Mouse (Mus musculus): Measurements from ENCODE around the gene Smpdl3a. TPM values are rescaled to one million over a fixed set of nuclear protein-coding genes. Genes with fewer than 3 reads are reported as not detected.
A peak's percentile ranks its signal among the peaks of the same experiment; 100 is the strongest.

Gene Smpdl3a
- total RNA-seq (2014; rRNA removed) (56.2 and 69.3 TPM in 2 replicates), polyA plus RNA-seq (2012; rRNA removed) (45.8 and 50.7 TPM in 2 replicates)

DNA sequence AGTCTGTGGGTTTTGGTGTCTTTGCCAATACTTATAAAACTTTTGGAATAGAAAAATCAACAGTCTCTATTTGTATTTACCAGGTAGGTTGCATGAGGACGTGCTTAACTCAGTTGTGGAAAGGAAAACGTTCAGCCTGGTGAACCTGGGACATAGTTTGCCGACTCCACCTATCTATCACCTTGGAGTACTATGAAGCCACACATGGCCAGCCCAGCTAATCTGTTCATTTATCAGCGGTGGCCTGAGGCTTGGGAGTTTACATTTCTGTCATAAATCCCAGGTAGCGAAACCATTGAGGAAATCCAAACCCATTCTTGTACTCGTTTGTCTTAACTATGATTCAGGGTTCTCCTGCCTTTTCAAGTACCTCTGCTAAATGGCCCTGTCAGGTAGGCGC is at the start of gene Smpdl3a:
Gene Smpdl3a, plus strand, starts transcription at position 318 of the 400 bp plus-strand sequence.
- H3K4me1 ChIP-seq (ENCODE audit: control insufficient read depth, insufficient read depth, low read length): peaks cover 6% of the 10 kb centered on the region; the same call in 1 of the 2 replicates
- no peaks in the 10 kb centered on the region for H3K36me3 ChIP-seq (ENCODE audit: control insufficient read depth, insufficient read depth, low read length)
- H3K9ac ChIP-seq (ENCODE audit: low read depth, low read length): peak within 1 kb of the TSS; percentile 95
- peak within 1 kb of the TSS; percentile 91 for H3K4me3 ChIP-seq (ENCODE audit: insufficient read depth, low read depth, low read length)
- H3K27me3 ChIP-seq (ENCODE audit: control insufficient read depth, insufficient read depth, low read length): no peaks in the 10 kb centered on the region
- TF ChIP-seq CTCF (IDR thresholded peaks at IDR 0.05; ENCODE audit: low read depth, low read length): no peak
- TF ChIP-seq POLR2A (IDR thresholded peaks at IDR 0.05; ENCODE audit: extremely low read depth, insufficient read depth, low read length): no peak
- peak within 1 kb of the TSS; percentile 93 for H3K27ac ChIP-seq (replicated peaks; ENCODE audit: insufficient read depth, low read depth, low read length)
- no peaks in the 10 kb centered on the region; the same call in 1 of the 2 replicates for H3K79me2 ChIP-seq (ENCODE audit: control insufficient read depth, insufficient read depth, low read length)
- 51% methylated on average over 7 of the region's 7 CpGs for WGBS
- peak; percentile 41 for DNase-seq (ENCODE audit: extremely low read depth, low read depth, low spot score)

DNA sequence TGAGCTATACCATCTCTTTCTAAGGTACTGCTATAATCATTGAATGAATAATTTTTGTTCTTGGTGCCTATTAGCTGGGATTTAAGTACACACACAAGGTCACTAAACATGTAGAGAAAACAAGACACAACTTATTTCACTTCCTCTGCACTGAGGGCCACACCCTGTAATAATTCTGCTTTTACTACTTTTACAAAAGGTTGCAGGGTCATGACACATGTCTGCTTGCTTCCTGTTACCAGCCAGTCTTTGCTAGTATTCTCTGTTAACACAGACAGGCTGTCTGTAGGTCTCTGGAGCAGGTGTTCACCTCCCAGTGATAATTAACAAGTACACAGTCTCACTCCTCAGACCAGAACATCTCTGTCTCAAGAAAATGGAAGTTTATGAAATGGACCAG is 48.7 kb upstream of the Smpdl3a start:
- Histone ChIP-seq H3K79me2 (ENCODE audit: control insufficient read depth, insufficient read depth, low read length) (no peaks in the 10 kb centered on the region), H3K27ac (replicated peaks; ENCODE audit: insufficient read depth, low read depth, low read length) (no peak overlapping the region), H3K9ac (ENCODE audit: low read depth, low read length) (no peak overlapping the region), H3K4me3 (ENCODE audit: insufficient read depth, low read depth, low read length) (no peak overlapping the region), H3K27me3 (ENCODE audit: control insufficient read depth, insufficient read depth, low read length) (no peaks in the 10 kb centered on the region), H3K4me1 (ENCODE audit: control insufficient read depth, insufficient read depth, low read length) (no peaks in the 10 kb centered on the region), H3K36me3 (ENCODE audit: control insufficient read depth, insufficient read depth, low read length) (no peaks in the 10 kb centered on the region)
- TF ChIP-seq POLR2A (IDR thresholded peaks at IDR 0.05; ENCODE audit: extremely low read depth, insufficient read depth, low read length): no peak
- no peak for TF ChIP-seq CTCF (IDR thresholded peaks at IDR 0.05; ENCODE audit: low read depth, low read length)
- DNase-seq (ENCODE audit: extremely low read depth, low read depth, low spot score): no peak

DNA sequence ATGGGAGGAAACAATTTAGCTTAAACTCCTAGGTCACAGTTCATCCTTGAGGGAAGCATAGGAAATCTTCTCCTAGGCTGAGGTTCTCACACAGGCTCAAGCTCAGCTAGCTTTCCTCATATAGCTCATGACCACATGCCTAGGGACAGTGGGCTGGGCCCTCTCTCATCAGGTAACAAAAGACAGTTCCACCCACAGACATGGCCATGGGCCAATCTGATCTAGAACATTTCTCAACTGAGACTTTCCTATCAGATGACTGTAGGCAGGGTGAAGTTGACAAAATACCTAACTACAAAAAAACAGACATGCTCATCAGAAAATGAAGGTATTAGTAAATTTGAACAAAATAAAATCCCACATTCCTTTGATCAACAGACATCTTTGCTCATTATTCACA is 47.0 kb upstream of the Smpdl3a start:
- no peak for TF ChIP-seq POLR2A (IDR thresholded peaks at IDR 0.05; ENCODE audit: extremely low read depth, insufficient read depth, low read length)
- TF ChIP-seq CTCF (IDR thresholded peaks at IDR 0.05; ENCODE audit: low read depth, low read length): no peak
- Histone ChIP-seq H3K4me3 (ENCODE audit: insufficient read depth, low read depth, low read length) (no peak overlapping the region), H3K79me2 (ENCODE audit: control insufficient read depth, insufficient read depth, low read length) (no peaks in the 10 kb centered on the region), H3K9ac (ENCODE audit: low read depth, low read length) (no peak overlapping the region), H3K36me3 (ENCODE audit: control insufficient read depth, insufficient read depth, low read length) (no peaks in the 10 kb centered on the region), H3K4me1 (ENCODE audit: control insufficient read depth, insufficient read depth, low read length) (no peaks in the 10 kb centered on the region), H3K27me3 (ENCODE audit: control insufficient read depth, insufficient read depth, low read length) (no peaks in the 10 kb centered on the region), H3K27ac (replicated peaks; ENCODE audit: insufficient read depth, low read depth, low read length) (no peak overlapping the region)
- no peak for DNase-seq (ENCODE audit: extremely low read depth, low read depth, low spot score)

DNA sequence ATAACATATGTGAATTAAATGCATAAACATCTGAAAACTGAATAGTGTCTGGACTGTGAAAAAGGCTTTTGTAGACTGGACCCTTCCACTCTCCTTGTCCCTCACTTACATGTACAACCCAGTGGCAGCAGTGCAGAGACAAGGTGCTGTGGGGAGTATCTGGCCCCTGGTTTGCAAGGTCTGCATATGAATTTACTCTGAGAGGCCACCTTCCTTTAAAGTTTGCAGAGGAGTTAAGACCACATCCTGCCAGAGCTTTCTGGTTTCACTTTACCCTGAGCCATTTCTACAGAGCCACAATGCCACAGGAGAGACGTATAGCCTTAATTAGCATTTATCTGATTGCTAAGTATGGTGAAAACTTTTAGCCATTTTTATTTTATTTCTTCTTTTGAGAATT is 40.8 kb upstream of the Smpdl3a start:
- H3K27ac ChIP-seq (replicated peaks; ENCODE audit: insufficient read depth, low read depth, low read length): no peak overlapping the region
- no peak overlapping the region for H3K4me3 ChIP-seq (ENCODE audit: insufficient read depth, low read depth, low read length)
- no peaks in the 10 kb centered on the region for H3K27me3 ChIP-seq (ENCODE audit: control insufficient read depth, insufficient read depth, low read length)
- no peaks in the 10 kb centered on the region for H3K79me2 ChIP-seq (ENCODE audit: control insufficient read depth, insufficient read depth, low read length)
- H3K36me3 ChIP-seq (ENCODE audit: control insufficient read depth, insufficient read depth, low read length): no peaks in the 10 kb centered on the region
- no peaks in the 10 kb centered on the region for H3K4me1 ChIP-seq (ENCODE audit: control insufficient read depth, insufficient read depth, low read length)
- DNase-seq (ENCODE audit: extremely low read depth, low read depth, low spot score): no peak
- H3K9ac ChIP-seq (ENCODE audit: low read depth, low read length): no peak overlapping the region
- 89% methylated on average over 1 of the region's 1 CpGs for WGBS
- TF ChIP-seq CTCF (IDR thresholded peaks at IDR 0.05; ENCODE audit: low read depth, low read length) (no peak), POLR2A (IDR thresholded peaks at IDR 0.05; ENCODE audit: extremely low read depth, insufficient read depth, low read length) (no peak)

- H3K36me3 ChIP-seq (ENCODE audit: control insufficient read depth, insufficient read depth, low read length): no peaks in the 10 kb centered on the region
- no peak overlapping the region for H3K4me3 ChIP-seq (ENCODE audit: insufficient read depth, low read depth, low read length)
- TF ChIP-seq CTCF (IDR thresholded peaks at IDR 0.05; ENCODE audit: low read depth, low read length) (no peak), POLR2A (IDR thresholded peaks at IDR 0.05; ENCODE audit: extremely low read depth, insufficient read depth, low read length) (no peak)
- H3K9ac ChIP-seq (ENCODE audit: low read depth, low read length): no peak overlapping the region
- H3K79me2 ChIP-seq (ENCODE audit: control insufficient read depth, insufficient read depth, low read length): no peaks in the 10 kb centered on the region
- no peaks in the 10 kb centered on the region for H3K27me3 ChIP-seq (ENCODE audit: control insufficient read depth, insufficient read depth, low read length)
- no peak for DNase-seq (ENCODE audit: extremely low read depth, low read depth, low spot score)
- 86% methylated on average over 2 of the region's 2 CpGs for whole genome bisulfite sequencing
- H3K27ac ChIP-seq (replicated peaks; ENCODE audit: insufficient read depth, low read depth, low read length): no peak overlapping the region
- no peaks in the 10 kb centered on the region for H3K4me1 ChIP-seq (ENCODE audit: control insufficient read depth, insufficient read depth, low read length)
Observed at GRCm38 (mm10) chr10:57755201-57755736, 38.9 kb upstream of the Smpdl3a start.

DNA sequence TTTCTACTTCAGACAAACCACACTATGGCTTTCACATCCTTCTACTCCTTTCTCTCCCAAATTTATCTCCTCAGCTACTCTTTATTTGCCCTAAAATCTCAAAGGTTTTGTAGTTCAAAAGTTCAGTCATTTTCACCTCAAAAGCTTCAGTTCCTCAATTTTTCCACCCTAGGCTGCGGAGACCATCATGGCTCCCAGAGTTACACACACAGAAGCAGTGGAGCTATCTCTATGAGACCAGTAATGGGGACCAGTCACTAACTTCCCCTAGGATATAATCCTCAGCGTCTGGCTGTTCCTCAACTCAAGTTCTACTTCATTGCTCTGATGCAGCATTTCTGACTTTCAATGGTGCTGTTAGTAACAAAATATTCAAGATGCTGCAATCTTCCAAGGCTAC is 35.1 kb upstream of the Smpdl3a start:
- no peak overlapping the region for H3K4me3 ChIP-seq (ENCODE audit: insufficient read depth, low read depth, low read length)
- H3K27ac ChIP-seq (replicated peaks; ENCODE audit: insufficient read depth, low read depth, low read length): no peak overlapping the region
- H3K36me3 ChIP-seq (ENCODE audit: control insufficient read depth, insufficient read depth, low read length): no peaks in the 10 kb centered on the region
- no peaks in the 10 kb centered on the region for H3K27me3 ChIP-seq (ENCODE audit: control insufficient read depth, insufficient read depth, low read length)
- H3K9ac ChIP-seq (ENCODE audit: low read depth, low read length): no peak overlapping the region
- WGBS: 90% methylated on average over 2 of the region's 2 CpGs
- no peak for TF ChIP-seq POLR2A (IDR thresholded peaks at IDR 0.05; ENCODE audit: extremely low read depth, insufficient read depth, low read length)
- TF ChIP-seq CTCF (IDR thresholded peaks at IDR 0.05; ENCODE audit: low read depth, low read length): no peak
- H3K79me2 ChIP-seq (ENCODE audit: control insufficient read depth, insufficient read depth, low read length): no peaks in the 10 kb centered on the region
- DNase-seq (ENCODE audit: extremely low read depth, low read depth, low spot score): no peak
- H3K4me1 ChIP-seq (ENCODE audit: control insufficient read depth, insufficient read depth, low read length): no peaks in the 10 kb centered on the region; the same call in 1 of the 2 replicates

All from liver, adult 2 months (tissue).